Mouse (Mus musculus): ENCODE data around the gene Tssk3.

GRCm38 (mm10) chr4:129513891-129514290 is 23.1 kb upstream of the Tssk3 start:
- TF ChIP-seq POLR2A (IDR thresholded peaks at IDR 0.05; ENCODE audit: control insufficient read depth, extremely low read depth, insufficient read depth, low read length, poor library complexity) = no peak
- TF ChIP-seq CTCF (IDR thresholded peaks at IDR 0.05; ENCODE audit: borderline replicate concordance, control insufficient read depth, extremely low read depth, insufficient read depth, low read length, poor library complexity) = no peak
